Comparison of ENCODE assay signal across 22 mouse cellular contexts in genomic region chr10:95542916-95543315, GRCm38 (mm10). TPM values are rescaled to one million over a fixed set of nuclear protein-coding genes. Genes with fewer than 3 reads are reported as not detected.
A peak's percentile ranks its signal among the peaks of the same experiment; 100 is the strongest.
DNase-seq lines count a peak whose midpoint lies in the region; ATAC-seq and TF ChIP-seq lines count a peak whose summit lies in the region.
"Had no signal": no experiment of that assay in that cellular context is flagged by ENCODE, and none has a peak within 500 bp of the region (broad histone marks: within the 10 kb centered on the region; RNA-seq: fewer than 3 reads in every experiment).

No protein-coding gene starts in this region.

- peak overlapping the region; percentile 50; the same call in 1 of the 2 replicates for H3K27ac ChIP-seq in gastrocnemius, adult 2 months
- peak overlapping the region; percentile 63; the same call in 1 of the 2 replicates for H3K27ac ChIP-seq in kidney, adult 2 months (ENCODE audit: insufficient read depth, low read depth, low read length)
- H3K27ac ChIP-seq in layer of hippocampus, adult 2 months = peak overlapping the region; percentile 76
- 0 out of 2 replicates have a peak overlapping the region, but pooled peaks have one; percentile 6 for H3K27ac ChIP-seq in liver, embryonic 12.5 days
- no peak overlapping the region for H3K27ac ChIP-seq in liver, postnatal 0 days (ENCODE audit: low read depth)

- no peak overlapping the region for H3K4me2 ChIP-seq in liver, embryonic 12.5 days
- H3K4me2 ChIP-seq in liver, postnatal 0 days (ENCODE audit: low read depth, low read length) = no peak overlapping the region

- no peak for TF ChIP-seq CTCF in gastrocnemius, adult 2 months (IDR thresholded peaks at IDR 0.05)
- no peak for TF ChIP-seq CTCF in kidney, adult 2 months (conservative IDR thresholded peaks at IDR 0.05; ENCODE audit: insufficient read depth, insufficient read length, low read depth, low read length)
- no peak for TF ChIP-seq CTCF in layer of hippocampus, adult 2 months (conservative IDR thresholded peaks at IDR 0.05)
- TF ChIP-seq CTCF in liver, postnatal 0 days (IDR thresholded peaks at IDR 0.05; ENCODE audit: low read depth) = no peak

- no peak for ATAC-seq in liver, embryonic 12.5 days
- no peak for ATAC-seq in liver, postnatal 0 days
- ATAC-seq: activated CD4-positive, CD25-positive, alpha-beta regulatory T cell, adult 4 months; CD4-positive, CD25-positive, alpha-beta regulatory T cell, adult 4 months; Patski had no signal

- WGBS in kidney, adult 2 months = 80% methylated on average over 4 of the region's 4 CpGs
- 88% methylated on average over 4 of the region's 4 CpGs for WGBS in liver, embryonic 12.5 days (ENCODE audit: insufficient replicate concordance)
- WGBS in liver, postnatal 0 days (ENCODE audit: insufficient replicate concordance) = 89% methylated on average over 4 of the region's 4 CpGs

- peaks cover 6% of the 10 kb centered on the region; the same call in 1 of the 2 replicates for H3K36me3 ChIP-seq in kidney, adult 2 months (ENCODE audit: control insufficient read depth, insufficient read depth, low read length)
- H3K36me3 ChIP-seq in liver, embryonic 12.5 days = peaks cover 52% of the 10 kb centered on the region
- H3K36me3 ChIP-seq in liver, postnatal 0 days (replicated peaks; ENCODE audit: insufficient read depth, low read length) = peaks cover 45% of the 10 kb centered on the region

- DNase-seq in gastrocnemius, adult 2 months = no peak
- DNase-seq in gastrocnemius, postnatal 25 days = no peak
- no peak for DNase-seq in kidney, adult 2 months
- DNase-seq in kidney, adult 8-10 months = no peak
- no peak for DNase-seq in layer of hippocampus, adult 2 months (ENCODE audit: low spot score in 2 of 2)
- no peak for DNase-seq in layer of hippocampus, postnatal 10 days (ENCODE audit: low spot score in 2 of 2)
- no peak for DNase-seq in liver, postnatal 0 days
- DNase-seq: adrenal gland, adult 2 months; adrenal gland, adult 8-10 months; adrenal gland, postnatal 10 days; adrenal gland, postnatal 14 days; adrenal gland, postnatal 25 days; adrenal gland, postnatal 36 days; B cell, adult 2 months; cerebellum, adult 11 months; cerebellum, adult 11-12 months had no signal

- peaks cover 21% of the 10 kb centered on the region for H3K4me1 ChIP-seq in kidney, adult 2 months (ENCODE audit: control insufficient read depth, insufficient read depth, low read length)
- peaks cover 18% of the 10 kb centered on the region for H3K4me1 ChIP-seq in liver, embryonic 12.5 days
- H3K4me1 ChIP-seq in liver, postnatal 0 days (ENCODE audit: insufficient read depth) = no peaks in the 10 kb centered on the region

- TF ChIP-seq POLR2A in kidney, adult 2 months (IDR thresholded peaks at IDR 0.05; ENCODE audit: low read depth, low read length) = no peak

- intact Hi-C loops in gastrocnemius, adult 2 months (cut with DNase I) = no loop called here

- H3K9ac ChIP-seq in liver, embryonic 12.5 days = no peak overlapping the region
- no peak overlapping the region for H3K9ac ChIP-seq in liver, postnatal 0 days (replicated peaks)

- H3K4me3 ChIP-seq in gastrocnemius, adult 2 months = no peak overlapping the region
- no peak overlapping the region for H3K4me3 ChIP-seq in kidney, adult 2 months (ENCODE audit: insufficient read depth, low read depth, low read length)
- no peak overlapping the region for H3K4me3 ChIP-seq in layer of hippocampus, adult 2 months
- no peak overlapping the region for H3K4me3 ChIP-seq in liver, embryonic 12.5 days
- H3K4me3 ChIP-seq in liver, postnatal 0 days (ENCODE audit: low read depth, low read length) = no peak overlapping the region

- H3K9me3 ChIP-seq in liver, embryonic 12.5 days (replicated peaks) = no peaks in the 10 kb centered on the region
- H3K9me3 ChIP-seq in liver, postnatal 0 days (ENCODE audit: low read length) = no peaks in the 10 kb centered on the region
- H3K9me3 ChIP-seq: G1E had no signal

- no peaks in the 10 kb centered on the region for H3K27me3 ChIP-seq in kidney, adult 2 months (replicated peaks; ENCODE audit: control insufficient read depth, insufficient read depth, low read length)
- no peaks in the 10 kb centered on the region for H3K27me3 ChIP-seq in liver, embryonic 12.5 days (replicated peaks)
- no peaks in the 10 kb centered on the region for H3K27me3 ChIP-seq in liver, postnatal 0 days (ENCODE audit: insufficient read depth, low read length)
- H3K27me3 ChIP-seq: CH12.LX, Patski had no signal

- no peak for TF ChIP-seq EP300 in liver, postnatal 0 days (IDR thresholded peaks at IDR 0.05; ENCODE audit: low read depth)

RNA-seq across cellular contexts. Expression of gene Nudt4, which starts 21.0 kb away (rescaled TPM):
- total RNA-seq in gastrocnemius, adult 2 months (2021) = 100 to 1,000 TPM; 182 to 332 TPM
- 100 to 1,000 TPM; 179 to 274 TPM for total RNA-seq in gastrocnemius, postnatal 25 days (2021)
- polyA plus RNA-seq in kidney, adult 2 months (2012; rRNA removed) = 88.6 and 92.7 TPM in 2 replicates
- total RNA-seq in layer of hippocampus, adult 2 months (2021) = 10 to 100 TPM; 59.6 to 65.6 TPM
- 10 to 100 TPM; 91.1 to 92.9 TPM for total RNA-seq in layer of hippocampus, postnatal 10 days (2021)
- 130 and 134 TPM in 2 replicates for polyA plus RNA-seq in liver, embryonic 12.5 days (2016; fragmentation: Nextera tagmentation; extraction: Ambion mirVana)
- polyA plus RNA-seq in liver, postnatal 0 days (2015; fragmentation: Nextera tagmentation; extraction: Ambion mirVana) = 52.9 and 56.7 TPM in 2 replicates

RNA-seq across cellular contexts. Expression of gene Ube2n, which starts 28.0 kb away (rescaled TPM):
- total RNA-seq in gastrocnemius, adult 2 months (2021) = 10 to 100 TPM; 71.3 to 75.6 TPM
- 10 to 100 TPM; 66.4 to 73.6 TPM for total RNA-seq in gastrocnemius, postnatal 25 days (2021)
- polyA plus RNA-seq in kidney, adult 2 months (2012; rRNA removed) = 41.7 and 53.2 TPM in 2 replicates
- total RNA-seq in layer of hippocampus, adult 2 months (2021) = 100 to 1,000 TPM; 182 to 188 TPM
- total RNA-seq in layer of hippocampus, postnatal 10 days (2021) = 100 to 1,000 TPM; 188 to 223 TPM
- 191 and 193 TPM in 2 replicates for polyA plus RNA-seq in liver, embryonic 12.5 days (2016; fragmentation: Nextera tagmentation; extraction: Ambion mirVana)
- polyA plus RNA-seq in liver, postnatal 0 days (2015; fragmentation: Nextera tagmentation; extraction: Ambion mirVana) = 92.7 and 94.2 TPM in 2 replicates

RNA-seq across cellular contexts. Expression of gene Mrpl42, which starts 41.2 kb away (rescaled TPM):
- total RNA-seq in gastrocnemius, adult 2 months (2021) = 100 to 1,000 TPM; 307 to 392 TPM
- total RNA-seq in gastrocnemius, postnatal 25 days (2021) = 100 to 1,000 TPM; 285 to 318 TPM
- polyA plus RNA-seq in kidney, adult 2 months (2012; rRNA removed) = 242 and 322 TPM in 2 replicates
- total RNA-seq in layer of hippocampus, adult 2 months (2021) = 10 to 100 TPM; 71.7 to 74.5 TPM
- total RNA-seq in layer of hippocampus, postnatal 10 days (2021) = 10 to 100 TPM; 76.8 to 84.2 TPM
- 248 and 264 TPM in 2 replicates for polyA plus RNA-seq in liver, embryonic 12.5 days (2016; fragmentation: Nextera tagmentation; extraction: Ambion mirVana)
- polyA plus RNA-seq in liver, postnatal 0 days (2015; fragmentation: Nextera tagmentation; extraction: Ambion mirVana) = 163 and 168 TPM in 2 replicates
